Mouse (Mus musculus) lung, postnatal 36 days (tissue): Measurements from ENCODE around the gene Vamp5.

ENCODE experiments used
- DNase-seq: peaks from one replicate; pipeline ENCODE4 v3.0.0; 2022; ENCODE audit warnings: mixed read lengths

Gene Vamp5

DNA sequence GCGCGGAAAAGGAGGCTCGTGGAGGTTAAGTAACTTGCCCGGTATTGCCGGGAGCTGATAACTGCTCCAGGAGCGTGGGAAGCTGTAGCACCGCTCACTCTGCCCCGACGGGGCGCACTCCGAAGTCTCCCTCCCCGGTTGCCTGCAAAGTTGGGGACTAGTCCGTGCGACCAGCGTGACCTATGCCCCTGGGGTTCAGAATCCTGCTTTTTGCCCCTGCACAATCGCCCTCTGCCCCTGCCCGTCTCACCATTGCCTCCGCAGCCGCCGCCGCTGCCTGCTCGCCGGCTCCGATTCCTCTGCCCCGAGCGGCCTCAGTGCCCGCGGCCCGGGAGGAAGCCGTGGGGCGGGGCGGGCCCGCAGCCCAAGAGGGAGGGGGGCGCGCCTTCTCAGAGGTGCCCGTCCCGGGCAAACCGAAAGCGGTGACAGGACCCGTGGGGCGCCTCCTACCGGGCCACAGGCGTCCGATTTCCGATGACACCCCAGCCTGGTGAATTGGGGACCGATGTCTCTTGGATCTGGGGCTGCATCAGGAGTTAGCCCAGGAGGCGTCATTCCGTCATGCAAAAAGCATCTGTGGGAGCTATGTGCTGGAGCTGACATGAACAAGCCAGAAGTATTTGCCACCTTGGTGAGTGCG lies at the start of gene Vamp5:
Gene Vamp5 (minus strand): TSS at position 338 of the 640 bp plus-strand sequence.
- DNase-seq = peak; percentile 95

DNA sequence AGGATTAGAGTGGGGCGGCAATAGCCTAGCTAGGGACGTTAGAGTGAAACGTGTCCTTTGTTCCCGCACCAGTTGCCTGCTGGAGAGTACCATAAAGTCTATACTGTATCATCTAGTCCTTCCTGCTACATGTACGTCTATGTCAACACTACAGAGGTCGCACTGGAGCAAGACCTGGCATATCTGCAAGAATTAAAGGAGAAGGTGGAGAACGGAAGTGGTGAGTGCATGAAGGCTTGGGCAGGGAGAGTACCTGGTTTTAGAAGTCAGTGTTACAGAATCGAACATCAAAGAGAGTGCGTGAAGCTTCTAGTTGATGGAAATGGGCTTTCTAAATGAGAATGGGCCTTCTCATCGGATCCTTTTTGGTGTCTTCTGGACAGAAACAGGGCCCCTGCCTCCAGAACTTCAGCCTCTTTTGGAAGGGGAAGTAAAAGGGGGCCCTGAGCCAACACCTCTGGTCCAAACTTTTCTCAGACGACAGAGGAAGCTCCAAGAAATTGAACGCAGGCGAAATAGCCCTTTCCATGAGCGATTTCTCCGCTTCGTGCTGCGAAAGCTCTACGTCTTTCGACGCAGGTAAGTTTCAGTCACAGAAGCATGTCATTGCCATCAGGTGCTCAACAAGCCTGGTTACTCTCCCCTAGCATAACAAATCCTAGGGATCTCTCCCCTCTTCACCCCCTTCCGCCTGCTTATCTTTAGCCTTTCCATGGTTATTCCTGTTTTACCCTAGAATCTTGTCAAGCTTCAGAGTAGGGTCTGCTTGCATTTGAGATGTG lies 49.0 kb upstream of the Vamp5 start:
- no peak for DNase-seq

DNA sequence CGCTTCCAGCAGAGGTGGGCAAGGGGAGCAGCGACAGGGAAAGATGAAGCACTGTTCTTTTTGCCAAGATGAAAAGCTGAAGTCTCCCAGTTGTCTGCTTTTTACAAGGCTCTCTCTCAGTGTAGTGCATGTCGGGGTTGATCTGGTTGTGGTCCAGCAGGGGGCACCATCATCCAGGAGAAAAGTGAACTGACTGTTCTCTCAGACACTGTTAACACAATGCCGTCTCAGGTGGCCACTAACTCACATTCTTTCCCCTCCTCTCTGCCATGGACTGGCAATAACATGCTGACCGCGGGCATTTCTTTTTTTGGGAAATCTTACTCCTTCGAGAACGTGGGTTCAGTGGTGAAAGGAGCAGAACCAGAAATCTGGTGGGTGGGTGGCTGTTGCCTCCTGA lies 47.8 kb upstream of the Vamp5 start:
- DNase-seq = peak; percentile 86

DNA sequence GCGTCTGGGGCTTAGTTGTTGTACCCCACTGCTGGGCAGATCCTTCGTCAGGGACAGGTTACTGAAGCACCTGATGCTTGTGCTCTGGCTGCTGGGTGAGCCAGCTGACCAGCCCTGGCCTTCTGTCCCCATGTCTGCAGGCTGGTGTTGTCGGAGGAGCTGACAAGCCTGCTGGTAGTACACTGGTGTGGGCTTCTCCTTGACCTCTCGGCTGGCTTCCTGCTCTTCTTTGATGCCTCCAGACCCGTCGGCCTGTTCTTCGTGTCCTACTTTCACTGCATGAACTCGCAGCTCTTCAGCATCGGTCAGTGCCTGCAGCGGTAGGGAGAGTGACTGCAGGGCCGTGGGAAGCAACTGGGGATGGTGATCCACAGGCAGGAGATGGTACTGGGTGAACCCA lies 45.4 kb upstream of the Vamp5 start:
- DNase-seq = no peak

DNA sequence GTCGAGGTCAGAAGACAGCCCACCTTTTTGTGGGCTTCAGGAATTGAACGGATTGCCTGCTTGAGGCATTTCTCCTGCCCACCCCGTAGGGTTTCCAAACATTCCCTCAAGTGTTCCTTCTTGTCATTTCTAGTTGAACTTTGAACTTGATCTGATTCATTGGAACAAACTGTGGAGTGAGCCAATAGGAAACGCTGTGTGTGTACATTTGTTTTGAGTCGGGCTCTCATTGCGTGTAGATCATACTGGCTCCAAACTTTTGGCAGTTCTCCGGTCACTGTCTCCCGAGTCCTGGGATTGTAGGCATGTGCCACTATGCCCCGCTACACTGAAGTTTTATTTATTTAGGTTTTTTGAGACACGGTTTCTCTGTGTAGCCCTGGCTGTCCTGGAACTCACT lies 40.6 kb upstream of the Vamp5 start:
- DNase-seq = no peak

DNA sequence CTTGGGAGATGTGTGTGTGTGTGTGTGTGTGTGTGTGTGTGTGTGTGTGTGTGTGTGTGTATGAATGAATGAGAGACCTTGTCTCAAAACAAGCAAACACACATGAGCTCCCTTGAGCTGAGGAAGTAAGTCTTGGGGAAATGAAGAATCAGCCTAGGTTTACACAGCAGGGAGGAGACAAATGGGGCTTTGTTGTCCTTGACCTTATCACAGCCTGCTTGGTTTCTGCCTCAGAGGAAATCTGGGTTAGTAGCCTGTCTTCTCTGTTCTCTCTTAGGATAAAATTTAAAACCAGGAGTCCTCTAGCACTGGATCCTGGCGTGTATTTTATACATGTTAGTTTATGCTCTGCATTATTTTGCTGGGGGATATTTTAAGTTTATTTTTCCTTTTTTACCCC lies 39.5 kb upstream of the Vamp5 start:
- no peak for DNase-seq

DNA sequence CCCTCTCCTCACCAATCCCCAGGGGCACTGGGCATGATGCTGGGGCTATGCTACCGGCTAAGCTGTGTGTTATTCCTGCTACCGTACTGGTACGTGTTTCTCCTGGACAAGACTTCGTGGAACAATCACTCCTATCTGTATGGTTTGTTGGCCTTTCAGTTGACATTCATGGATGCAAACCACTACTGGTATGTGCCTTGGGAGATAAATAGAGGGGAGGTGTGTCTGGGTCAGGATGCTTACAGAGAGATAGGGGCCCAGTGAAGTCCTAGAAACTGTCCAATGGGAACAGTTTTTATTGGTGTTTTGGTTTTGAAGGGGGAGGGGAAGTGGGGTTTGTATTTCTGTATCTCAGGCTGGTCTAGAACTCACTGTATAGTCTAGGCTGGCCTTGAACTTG lies 38.0 kb upstream of the Vamp5 start:
- no peak for DNase-seq

DNA sequence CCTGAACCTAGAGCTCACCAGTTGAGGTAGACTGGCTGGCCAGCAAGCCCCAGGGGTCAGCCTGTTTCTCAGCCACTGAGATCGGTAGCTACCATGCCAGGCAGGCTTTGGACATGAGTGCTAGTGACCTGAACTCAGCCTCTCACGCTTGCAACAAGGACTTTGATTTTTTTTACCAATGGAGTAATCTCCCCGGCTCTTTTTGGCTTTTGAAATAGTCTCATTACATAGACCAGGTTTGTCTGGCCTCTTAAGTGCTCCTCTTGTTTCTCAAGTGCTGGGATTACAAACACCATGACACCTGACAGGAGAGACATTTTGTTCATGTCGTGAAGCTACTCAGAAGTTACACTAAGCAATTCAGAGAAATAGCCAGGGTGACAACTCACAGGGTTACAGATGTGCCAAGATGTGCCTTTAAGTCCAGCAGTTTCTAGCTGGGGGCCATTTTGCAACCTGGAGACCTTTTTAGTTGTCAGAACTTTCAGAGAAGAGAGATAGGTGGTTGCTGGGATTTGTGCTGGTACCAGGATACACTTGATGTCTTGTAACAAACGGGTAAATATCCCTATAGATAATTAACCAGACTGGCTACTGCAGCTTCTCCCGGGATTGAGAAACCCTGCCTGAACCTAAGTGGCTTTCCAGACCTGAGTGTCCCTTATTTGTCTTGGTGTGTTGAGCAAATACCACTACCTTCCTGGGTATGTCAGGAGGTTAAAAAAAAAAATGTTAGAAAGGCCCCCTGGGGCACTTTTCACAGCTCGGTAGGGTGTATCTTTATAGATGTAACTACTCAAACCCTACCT lies 35.9 kb upstream of the Vamp5 start:
- DNase-seq = peak; percentile 79

DNA sequence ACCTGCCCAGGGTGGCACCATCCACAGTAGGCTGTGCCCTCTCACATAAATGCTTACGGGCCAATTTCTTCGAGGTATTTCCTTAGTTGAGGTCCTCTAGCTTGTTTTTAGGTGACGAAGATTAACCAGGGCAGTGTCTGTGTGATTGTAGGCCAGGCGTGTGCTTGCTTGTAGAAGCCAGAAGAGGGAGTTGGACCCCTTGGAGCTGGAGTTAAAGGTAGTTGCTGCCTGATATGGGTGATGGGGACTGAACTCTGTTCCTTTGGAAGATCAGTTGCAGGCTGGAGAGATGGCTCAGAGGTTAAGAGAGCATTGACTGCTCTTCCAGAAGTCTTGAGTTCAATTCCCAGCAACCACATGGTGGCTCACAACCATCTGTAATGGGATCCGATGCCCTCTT lies 34.9 kb upstream of the Vamp5 start:
- no peak for DNase-seq

DNA sequence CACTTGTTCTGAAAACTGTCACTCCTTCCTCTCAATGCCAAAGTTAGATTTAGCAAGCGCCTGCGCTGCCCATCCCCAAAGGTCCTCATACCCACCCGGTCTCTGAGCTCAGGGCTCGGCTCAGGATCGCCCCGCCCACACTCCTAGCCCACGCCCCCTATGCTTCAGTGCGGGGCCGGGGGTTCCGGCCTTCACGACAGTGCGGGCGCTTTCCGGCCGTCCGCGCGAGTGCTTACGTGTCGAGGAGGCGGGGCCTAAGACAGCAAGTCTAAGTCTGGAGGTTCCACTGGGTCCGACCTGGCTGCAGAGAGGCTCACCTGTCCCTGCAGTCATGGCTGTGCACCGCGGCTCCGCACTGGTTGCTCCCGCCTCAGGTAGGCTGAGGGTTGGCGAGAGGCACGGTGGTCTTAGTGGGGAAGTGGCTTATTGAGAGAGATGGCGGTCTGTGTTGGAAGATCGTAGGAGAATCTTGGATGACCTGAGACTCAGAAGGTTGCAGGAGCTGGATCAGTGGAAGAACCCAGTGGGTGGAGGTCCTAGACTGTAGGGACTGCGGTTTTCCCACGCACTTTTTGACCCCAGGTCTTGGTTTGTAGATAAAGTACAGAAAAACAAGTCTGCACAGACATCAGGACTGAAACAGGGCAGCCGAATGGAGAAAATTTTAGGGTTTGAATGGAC lies 33.9 kb upstream of the Vamp5 start, which contains the start of gene Ggcx:
Gene Ggcx (plus strand): TSS at position 233 of the 681 bp plus-strand sequence.
- DNase-seq = peak; percentile 98

DNA sequence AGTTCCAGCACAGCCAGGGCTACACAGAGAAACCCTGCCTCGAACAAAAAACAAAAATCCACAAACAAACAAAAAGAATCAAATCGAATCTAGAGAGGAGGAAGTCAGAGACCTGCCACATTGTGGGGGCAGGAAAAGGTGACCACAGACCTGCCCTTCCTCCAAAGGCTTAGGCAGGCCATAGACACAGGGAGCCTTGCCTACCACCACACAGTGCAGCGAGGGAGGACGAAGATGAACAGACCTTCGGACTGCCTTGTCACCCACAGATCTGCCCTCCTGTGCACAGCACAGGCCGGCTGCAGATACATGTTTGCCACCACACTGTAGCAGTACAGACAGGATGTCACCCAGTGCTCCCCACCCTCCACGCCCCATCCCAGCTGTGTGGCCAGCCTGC lies 30.2 kb upstream of the Vamp5 start:
- no peak for DNase-seq

DNA sequence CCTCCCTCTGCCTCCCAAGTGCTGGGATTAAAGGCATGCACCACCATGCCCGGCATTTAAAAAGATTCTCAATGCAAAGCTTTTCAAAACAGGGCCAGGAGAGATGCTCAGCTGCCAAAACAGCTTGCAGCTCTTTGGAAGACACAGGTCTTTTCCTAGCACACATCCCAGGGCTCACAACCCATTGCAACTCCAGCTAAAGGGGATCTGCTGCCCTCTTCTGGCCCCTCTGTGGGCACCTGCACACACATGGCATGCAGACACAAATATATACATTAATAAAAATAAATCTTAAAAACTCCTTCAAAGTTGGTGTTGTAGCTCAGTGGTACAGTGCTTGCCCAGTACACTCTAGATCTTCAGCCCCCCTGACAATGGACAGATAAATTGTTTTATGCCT lies 29.7 kb upstream of the Vamp5 start:
- no peak for DNase-seq

DNA sequence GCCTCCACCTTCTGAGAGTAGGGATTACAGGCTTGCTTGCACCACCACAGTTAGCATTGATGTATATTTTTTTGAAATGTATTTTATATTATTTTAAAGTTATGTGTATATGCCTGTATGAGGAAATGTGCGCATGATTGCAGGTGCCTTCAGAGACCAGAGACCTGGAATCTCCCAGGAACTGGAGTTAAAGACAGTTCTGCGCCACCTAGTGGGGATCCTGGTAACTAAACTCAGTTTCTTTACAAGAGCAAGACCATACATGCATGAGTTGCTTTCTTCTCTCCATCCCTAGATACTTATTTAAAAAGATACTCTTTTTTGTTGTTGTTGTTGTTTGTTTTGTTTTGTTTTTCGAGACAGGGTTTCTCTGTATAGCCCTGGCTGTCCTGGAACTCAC lies 29.3 kb upstream of the Vamp5 start:
- peak; percentile 91 for DNase-seq

DNA sequence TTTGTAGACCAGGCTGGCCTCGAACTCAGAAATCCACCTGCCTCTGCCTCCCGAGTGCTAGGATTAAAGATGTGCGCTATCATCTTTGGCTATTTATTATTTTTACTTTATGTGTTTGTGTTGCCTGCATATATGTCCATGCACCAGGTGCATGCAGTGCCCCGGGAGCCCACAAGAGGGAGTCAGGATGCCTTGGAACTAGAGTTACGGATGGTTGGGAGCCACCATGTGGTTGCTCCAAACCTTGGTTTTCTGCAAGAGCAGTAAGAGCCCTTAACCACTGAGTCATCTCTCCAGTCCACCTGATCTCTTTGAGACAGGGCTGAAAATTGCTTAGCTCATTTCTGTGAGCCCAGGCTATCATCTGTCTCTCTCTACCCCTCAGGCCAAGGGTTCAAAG lies 26.9 kb upstream of the Vamp5 start:
- peak; percentile 96 for DNase-seq

DNA sequence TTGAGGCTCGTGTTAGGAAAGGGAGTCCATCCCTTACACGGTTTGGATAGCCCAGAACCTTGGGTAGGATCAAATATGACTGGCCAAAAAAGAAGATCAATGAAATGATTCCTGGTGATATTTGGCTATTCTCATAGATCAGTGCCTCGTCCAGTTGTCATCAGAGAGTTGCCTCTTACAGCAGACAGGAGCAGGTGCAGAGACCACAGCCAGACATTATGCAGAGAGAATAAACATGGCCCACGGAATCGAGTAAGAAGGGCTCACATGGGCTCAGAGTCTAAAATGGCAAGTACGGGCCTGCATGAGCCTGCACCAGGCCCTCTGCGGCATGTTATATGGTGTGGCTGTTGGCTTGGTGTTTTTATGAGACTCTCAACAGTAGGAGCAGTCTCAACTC lies 25.1 kb upstream of the Vamp5 start:
- DNase-seq = no peak

DNA sequence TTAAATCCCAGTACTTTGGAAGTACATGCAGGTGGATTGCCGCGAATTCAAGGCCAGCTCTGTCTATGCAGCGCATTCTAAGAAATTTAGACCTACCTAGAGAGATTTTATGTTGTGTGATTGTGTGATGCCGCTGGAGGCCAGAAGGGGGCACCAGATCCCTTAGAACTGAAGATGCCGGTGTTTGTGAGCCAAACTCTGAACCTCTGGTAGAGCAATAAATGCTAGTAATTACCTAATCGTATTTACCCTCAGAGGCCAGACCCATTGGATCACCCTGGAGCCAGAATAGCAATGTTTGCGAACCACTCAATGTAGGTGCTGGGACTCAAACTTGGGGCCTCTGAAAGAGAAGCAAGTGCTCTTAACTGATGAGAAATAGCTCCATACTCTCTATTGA lies 21.6 kb upstream of the Vamp5 start:
- peak; percentile 95 for DNase-seq

DNA sequence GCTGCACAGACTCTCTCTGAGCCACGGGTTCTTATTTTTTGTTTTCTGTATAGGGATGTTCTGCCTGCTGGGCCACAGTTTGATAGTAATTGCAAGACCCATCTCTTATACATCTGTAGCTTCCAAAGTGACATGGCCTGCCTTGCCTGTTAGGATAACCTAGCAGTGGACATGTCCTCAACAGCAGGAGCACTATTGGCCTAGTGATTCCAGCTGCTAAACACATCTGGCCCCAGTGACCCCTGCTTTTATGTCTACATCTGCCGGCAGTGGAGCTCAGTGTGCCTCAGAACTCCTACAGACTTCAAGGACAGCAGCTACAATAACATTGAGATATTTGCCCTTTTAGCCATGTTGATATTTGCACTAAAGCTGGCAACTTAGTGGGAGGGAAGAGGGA lies 19.7 kb upstream of the Vamp5 start:
- no peak for DNase-seq

DNA sequence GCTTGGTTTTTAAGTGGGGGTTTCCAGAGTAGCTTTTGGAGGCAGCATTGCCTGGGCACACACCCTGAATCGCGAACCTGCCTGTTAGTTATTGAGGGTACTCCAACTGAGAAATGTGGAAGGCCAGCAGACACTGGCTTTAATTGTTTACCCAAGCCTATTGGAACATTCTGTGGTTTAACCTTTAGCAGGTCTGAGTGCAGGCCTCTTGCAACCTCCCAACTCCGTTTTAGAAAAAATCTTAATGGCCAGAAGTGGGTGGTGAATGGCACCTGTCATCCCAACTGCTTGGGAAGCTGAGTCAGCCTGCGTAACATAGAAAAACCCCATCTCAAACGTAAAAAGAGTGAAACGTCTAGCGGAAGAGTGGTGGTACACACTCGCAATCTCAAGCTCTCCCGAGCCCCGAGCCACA lies 16.6 kb upstream of the Vamp5 start:
- DNase-seq = peak; percentile 80

DNA sequence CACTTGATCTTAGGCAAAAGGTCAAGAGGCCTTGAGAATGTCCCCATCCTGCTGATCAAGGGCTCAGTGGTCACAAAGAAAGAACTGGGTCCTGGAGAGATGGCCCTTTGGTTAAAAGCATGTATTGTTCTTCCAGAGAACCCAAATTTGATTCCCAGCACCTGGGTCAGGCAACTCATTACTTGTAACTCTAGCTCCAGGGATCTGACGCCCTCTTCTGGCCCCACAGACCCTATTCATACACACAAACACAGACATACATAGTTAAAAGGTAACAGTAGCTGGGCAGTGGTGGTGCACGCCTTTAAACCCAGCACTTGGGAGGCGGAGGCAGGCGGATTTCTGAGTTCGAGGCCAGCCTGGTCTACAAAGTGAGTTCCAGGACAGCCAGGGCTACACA lies 12.1 kb upstream of the Vamp5 start:
- no peak for DNase-seq

DNA sequence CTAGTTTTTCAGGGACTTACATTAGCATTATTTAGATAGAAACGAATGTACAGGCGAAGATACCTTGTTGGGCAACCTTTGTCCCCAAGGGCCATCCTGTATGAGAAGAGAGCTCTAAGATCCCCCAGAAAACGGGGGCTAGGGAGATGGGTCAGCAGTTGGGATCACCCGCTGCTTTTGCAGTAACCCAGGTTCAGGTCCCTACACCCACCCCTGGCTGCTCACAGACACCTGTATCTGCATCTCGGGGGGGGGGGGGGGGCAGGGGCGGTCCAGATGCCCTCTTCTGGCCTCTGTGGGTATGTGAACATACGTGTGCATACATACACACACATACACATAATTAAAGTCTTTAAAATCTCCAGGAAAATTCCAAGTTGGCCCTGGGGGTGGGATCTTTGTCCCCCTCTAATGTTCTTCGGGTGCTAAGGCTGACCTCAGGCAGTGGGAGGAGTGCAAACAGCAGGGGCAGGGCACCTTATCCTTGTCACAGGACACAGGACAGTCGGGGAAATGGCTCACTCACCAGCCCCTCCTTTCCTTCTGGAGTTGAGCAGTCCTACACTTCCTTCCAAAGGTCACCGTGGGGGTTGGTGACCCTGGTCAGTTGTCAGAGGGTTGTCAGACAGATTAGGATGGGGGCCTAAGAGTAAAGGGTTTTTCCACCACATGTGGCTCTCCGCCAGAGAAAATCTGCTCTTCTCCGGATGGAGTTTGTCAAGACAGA lies 10.7 kb upstream of the Vamp5 start:
- peak; percentile 87 for DNase-seq

DNA sequence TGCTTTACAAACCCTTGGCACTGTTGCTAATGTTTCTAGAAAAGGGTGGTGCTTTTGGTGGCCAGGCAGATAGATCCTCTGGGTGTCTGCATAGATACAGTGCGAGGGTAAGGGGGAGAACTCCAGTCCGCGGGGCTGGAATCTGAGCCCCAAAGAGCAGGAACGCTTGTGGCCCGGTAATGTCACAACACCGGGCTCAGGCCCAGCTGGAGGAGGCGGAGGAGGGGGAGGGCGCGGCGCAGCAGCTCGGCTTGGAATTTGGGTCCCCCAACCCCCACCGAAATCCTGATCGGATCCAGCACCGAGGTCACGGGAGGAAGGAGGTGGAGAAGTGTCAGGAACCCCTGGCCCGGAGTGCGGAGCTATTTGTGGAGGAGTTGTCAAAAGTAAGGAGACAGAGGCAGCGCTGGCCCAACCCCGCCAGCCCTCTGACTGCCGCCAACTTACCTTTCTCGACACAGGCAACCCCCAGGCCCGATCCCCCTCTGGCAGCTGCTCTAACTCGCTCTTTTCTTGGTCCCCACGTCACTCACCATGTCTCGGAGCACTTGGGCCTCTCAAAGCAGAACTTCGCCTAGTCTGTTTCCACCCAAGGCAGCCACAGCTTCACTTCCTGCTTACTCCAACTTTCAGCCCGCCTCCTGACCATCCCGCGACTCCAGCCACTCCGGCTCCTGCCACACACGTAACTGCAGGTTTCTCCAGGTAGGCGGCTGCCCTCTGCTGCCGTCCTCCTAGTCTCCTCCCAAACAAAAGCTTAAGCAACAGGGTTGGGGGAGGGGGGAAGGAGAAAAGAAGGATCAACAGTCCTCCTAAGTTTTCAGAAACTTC lies 9.9 kb upstream of the Vamp5 start, which contains the start of gene Vamp8:
Gene Vamp8 (minus strand): TSS at position 763 of the 831 bp plus-strand sequence.
- DNase-seq = peak; percentile 93
